Mouse (Mus musculus): ENCODE results near the gene Rln3. TPM values are rescaled to one million over a fixed set of nuclear protein-coding genes. Genes with fewer than 3 reads are reported as not detected.

Gene Rln3
- total and polyA plus RNA-seq, 3 experiments: not detected

DNA sequence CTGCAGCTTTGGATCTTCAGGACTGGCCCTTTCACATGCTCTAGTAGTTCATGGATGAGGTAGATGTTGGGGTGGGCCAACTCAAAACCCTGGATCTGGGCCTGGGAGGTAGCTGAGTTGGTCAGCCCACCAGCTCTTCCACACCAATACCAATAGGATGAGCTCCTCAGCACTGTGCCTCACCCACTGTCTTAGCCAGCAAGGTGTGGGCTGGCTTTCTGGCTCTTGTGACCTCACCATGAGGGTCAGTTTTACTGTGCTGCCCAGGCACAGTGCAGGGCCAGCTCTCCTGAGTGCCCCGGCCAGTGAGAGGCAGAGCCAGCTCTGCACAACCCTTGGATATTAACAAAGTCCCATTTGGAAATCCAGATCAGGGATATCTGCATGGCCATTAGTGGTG is 13.0 kb upstream of the Rln3 start:
- Histone ChIP-seq H3K27me3 (replicated peaks) (peaks cover 2% of the 10 kb centered on the region), H3K79me2 (replicated peaks; ENCODE audit: control insufficient read depth, extremely low read depth, insufficient read depth, poor library complexity, severe bottlenecking) (no peaks in the 10 kb centered on the region), H3K4me1 (ENCODE audit: control insufficient read depth in 1 of 2, insufficient read depth in 2 of 2) (no peaks in the 10 kb centered on the region), H3K36me3 (replicated peaks in 1 of 2; ENCODE audit: control insufficient read depth in 1 of 2, insufficient read depth in 1 of 2, low read length in 1 of 2) (no peaks in the 10 kb centered on the region), H3K4me3 (replicated peaks in 1 of 3; ENCODE audit: low read depth in 2 of 3, low read length in 2 of 3, poor library complexity in 1 of 3) (no peak overlapping the region), H3K27ac (ENCODE audit: insufficient read depth, low read depth) (no peak overlapping the region), H3K4me2 (ENCODE audit: insufficient read depth, low read depth, poor library complexity, severe bottlenecking) (no peak overlapping the region), H3K9ac (ENCODE audit: insufficient read depth, low read depth) (no peak overlapping the region), H3K9me3 (replicated peaks; ENCODE audit: low read length) (peaks cover 4% of the 10 kb centered on the region)
- TF ChIP-seq PAX5 (IDR thresholded peaks at IDR 0.05; ENCODE audit: low read length) (no peak), NELFE (IDR thresholded peaks at IDR 0.05; ENCODE audit: low read depth, low read length) (no peak), E2F4 (IDR thresholded peaks at IDR 0.05; ENCODE audit: insufficient replicate concordance, low read depth, low read length) (no peak), SIN3A (IDR thresholded peaks at IDR 0.05; ENCODE audit: low read length) (no peak), TCF12 (IDR thresholded peaks at IDR 0.05; ENCODE audit: low read depth, low read length) (no peak), ZNF384 (IDR thresholded peaks at IDR 0.05; ENCODE audit: low read depth, low read length) (no peak), POLR2A (IDR thresholded peaks at IDR 0.05; ENCODE audit: low read depth, low read length) (no peak), USF2 (conservative IDR thresholded peaks at IDR 0.05; ENCODE audit: low read depth, low read length) (no peak)
- no peak for DNase-seq (ENCODE audit: extremely low read depth)
- in situ Hi-C loops (cut with MboI; ENCODE audit: low pct_ligation_motif_present, low pct_unique_long_range_greater_than_20kb, low sequenced_read_pairs) (loop anchor here (10.0 kb wide), 1 partner anchor 47 kb away; the partner anchor contains the start of gene Dcaf15), dilution Hi-C loops (cut with MboI; ENCODE audit: extremely low pct_ligation_motif_present, extremely low pct_unique_long_range_greater_than_20kb, low sequenced_read_pairs) (no loop called here)

DNA sequence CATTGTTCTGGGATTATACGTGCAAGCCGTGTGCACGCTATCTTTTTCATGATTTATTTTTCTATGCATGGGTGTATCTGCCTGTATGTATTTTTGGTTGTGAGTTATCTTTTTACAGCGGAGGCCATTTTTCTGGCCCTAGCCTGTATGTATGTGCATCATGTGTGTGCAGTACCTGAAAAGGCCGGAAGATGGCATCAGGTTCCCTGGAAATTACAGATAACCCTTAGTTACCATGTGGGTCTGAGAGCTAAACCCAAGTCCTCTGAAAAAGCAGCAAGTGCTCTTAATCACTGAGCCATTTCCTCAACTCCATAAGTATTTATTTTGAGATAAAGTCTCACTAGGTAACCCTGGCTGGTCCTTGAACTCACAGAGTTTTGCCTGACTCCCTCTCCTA is 8.4 kb upstream of the Rln3 start:
- H3K36me3 ChIP-seq (replicated peaks in 1 of 2; ENCODE audit: control insufficient read depth in 1 of 2, insufficient read depth in 1 of 2, low read length in 1 of 2): no peaks in the 10 kb centered on the region
- no peak for DNase-seq (ENCODE audit: extremely low read depth)
- no peaks in the 10 kb centered on the region for H3K79me2 ChIP-seq (replicated peaks; ENCODE audit: control insufficient read depth, extremely low read depth, insufficient read depth, poor library complexity, severe bottlenecking)
- no peak overlapping the region for H3K4me2 ChIP-seq (ENCODE audit: insufficient read depth, low read depth, poor library complexity, severe bottlenecking)
- no peak for TF ChIP-seq MAZ (IDR thresholded peaks at IDR 0.05; ENCODE audit: low read depth, low read length)
- TF ChIP-seq USF1 (IDR thresholded peaks at IDR 0.05; ENCODE audit: low read depth, low read length): no peak
- TF ChIP-seq GABPA (IDR thresholded peaks at IDR 0.05; ENCODE audit: insufficient replicate concordance, low read depth, low read length): no peak
- TF ChIP-seq BHLHE40 (IDR thresholded peaks at IDR 0.05; ENCODE audit: low read depth, low read length): no peak
- no peak for TF ChIP-seq UBTF (IDR thresholded peaks at IDR 0.05; ENCODE audit: low read depth, low read length)
- TF ChIP-seq USF2 (conservative IDR thresholded peaks at IDR 0.05; ENCODE audit: low read depth, low read length): no peak
- TF ChIP-seq RAD21 (IDR thresholded peaks at IDR 0.05; ENCODE audit: low read depth, low read length): no peak; the same call in none of the 2 replicates
- TF ChIP-seq POLR2AphosphoS2 (IDR thresholded peaks at IDR 0.05; ENCODE audit: low read depth, low read length): no peak
- no peak for TF ChIP-seq SIN3A (IDR thresholded peaks at IDR 0.05; ENCODE audit: low read length)
- no peak for TF ChIP-seq ZKSCAN1 (IDR thresholded peaks at IDR 0.05; ENCODE audit: borderline replicate concordance, low read depth, low read length)
- TF ChIP-seq KAT2A (IDR thresholded peaks at IDR 0.05; ENCODE audit: insufficient replicate concordance, low read length): no peak
- no peak for TF ChIP-seq NRF1 (IDR thresholded peaks at IDR 0.05; ENCODE audit: low read depth, low read length)
- TF ChIP-seq PAX5 (IDR thresholded peaks at IDR 0.05; ENCODE audit: low read length): no peak
- TF ChIP-seq SMC3 (IDR thresholded peaks at IDR 0.05; ENCODE audit: low read depth, low read length): no peak
- no peak for TF ChIP-seq MEF2A (IDR thresholded peaks at IDR 0.05; ENCODE audit: borderline replicate concordance, low read depth, low read length)
- no peaks in the 10 kb centered on the region for H3K4me1 ChIP-seq (ENCODE audit: control insufficient read depth in 1 of 2, insufficient read depth in 2 of 2)
- no peak overlapping the region for H3K4me3 ChIP-seq (replicated peaks in 1 of 3; ENCODE audit: low read depth in 2 of 3, low read length in 2 of 3, poor library complexity in 1 of 3)
- dilution Hi-C loops (cut with MboI; ENCODE audit: extremely low pct_ligation_motif_present, extremely low pct_unique_long_range_greater_than_20kb, low sequenced_read_pairs): no loop called here
- H3K27ac ChIP-seq (ENCODE audit: insufficient read depth, low read depth): no peak overlapping the region
- in situ Hi-C loops (cut with MboI; ENCODE audit: low pct_ligation_motif_present, low pct_unique_long_range_greater_than_20kb, low sequenced_read_pairs): loop anchor here (10.0 kb wide), 1 partner anchor 52 kb away; the partner anchor contains the start of gene Dcaf15
- peaks cover 4% of the 10 kb centered on the region for H3K9me3 ChIP-seq (replicated peaks; ENCODE audit: low read length)
- peaks cover 11% of the 10 kb centered on the region for H3K27me3 ChIP-seq (replicated peaks)
- H3K9ac ChIP-seq (ENCODE audit: insufficient read depth, low read depth): no peak overlapping the region
